Mouse (Mus musculus) limb, embryonic 10.5 days (tissue): ENCODE data around the gene Fbxl18. TPM values are rescaled to one million over a fixed set of nuclear protein-coding genes. Genes with fewer than 3 reads are reported as not detected.

Experiments
- DNase-seq: peaks from one replicate; pipeline ENCODE4 v3.0.0-alpha.2; 2017; ENCODE audit warnings: low spot score
- H3K27ac ChIP-seq: fragments of 300-500 bp; sonication (generic); 2 replicates; pipeline ENCODE4 v1.5.1; 2016; ENCODE audit warnings: mild to moderate bottlenecking
- H3K27me3 ChIP-seq: fragments of 300-500 bp; sonication (generic); 2 replicates; pipeline ENCODE4 v1.6.1; 2016; ENCODE audit warnings: low read depth, mild to moderate bottlenecking; ENCODE audit not compliant: poor library complexity, severe bottlenecking
- H3K36me3 ChIP-seq: fragments of 300-500 bp; sonication (generic); 2 replicates; pipeline ENCODE4 v1.6.1; 2016; ENCODE audit warnings: mild to moderate bottlenecking, moderate library complexity
- H3K4me1 ChIP-seq: fragments of 300-500 bp; sonication (generic); 2 replicates; pipeline ENCODE4 v1.6.1; 2016
- H3K4me3 ChIP-seq: fragments of 300-500 bp; sonication (generic); 2 replicates; pipeline ENCODE4 v1.5.1; 2016; ENCODE audit warnings: mild to moderate bottlenecking, moderate library complexity
- H3K9me3 ChIP-seq: fragments of 300-500 bp; sonication (generic); replicated peaks from 2 replicates; pipeline ENCODE4 v1.6.1; 2016; ENCODE audit warnings: mild to moderate bottlenecking
- WGBS: fragments of 180-500 bp; shearing (Covaris S2); methylation state at CpG from one replicate; pipeline ENCODE4 v1.1.7; 2016; 5-methylcytosine and 5-hydroxymethylcytosine counted together
- polyA plus RNA-seq: library from polyadenylated mRNA; unstranded; fragments of >200 nt; fragmentation: Nextera tagmentation; extraction: Ambion mirVana; gene quantifications from 2 replicates; pipeline ENCODE4 v1.2.1, GENCODE M21; 2016

Fbxl18 gene
- polyA plus RNA-seq, 1 experiment from 2014 or later = 20.9 TPM

DNA sequence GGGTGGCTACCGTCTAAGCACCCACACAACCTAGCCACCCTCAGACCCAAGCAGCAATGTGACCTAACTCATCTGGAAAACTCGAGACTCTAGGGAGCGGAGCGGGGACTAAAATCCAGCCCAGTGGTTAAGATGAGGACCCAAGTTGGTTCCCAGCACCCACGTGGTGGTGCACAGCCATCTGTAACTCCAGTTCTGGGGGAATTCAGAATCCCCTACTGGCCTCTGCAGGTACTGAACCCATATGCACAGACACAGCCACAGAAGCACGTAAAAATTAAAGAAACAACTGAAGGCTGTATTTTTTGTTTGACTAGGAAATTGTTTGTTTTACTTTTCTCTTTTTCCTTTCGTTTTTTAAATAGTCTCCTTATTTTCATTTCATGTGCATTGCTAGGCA lies 21.5 kb downstream of the Fbxl18 start:
- Histone ChIP-seq H3K27ac (no peak overlapping the region), H3K9me3 (no peaks in the 10 kb centered on the region), H3K27me3 (no peaks in the 10 kb centered on the region), H3K4me3 (no peak overlapping the region), H3K36me3 (peaks cover 88% of the 10 kb centered on the region), H3K4me1 (peaks cover 19% of the 10 kb centered on the region)
- WGBS = 93% methylated on average over 7 of the region's 7 CpGs
- no peak for DNase-seq

DNA sequence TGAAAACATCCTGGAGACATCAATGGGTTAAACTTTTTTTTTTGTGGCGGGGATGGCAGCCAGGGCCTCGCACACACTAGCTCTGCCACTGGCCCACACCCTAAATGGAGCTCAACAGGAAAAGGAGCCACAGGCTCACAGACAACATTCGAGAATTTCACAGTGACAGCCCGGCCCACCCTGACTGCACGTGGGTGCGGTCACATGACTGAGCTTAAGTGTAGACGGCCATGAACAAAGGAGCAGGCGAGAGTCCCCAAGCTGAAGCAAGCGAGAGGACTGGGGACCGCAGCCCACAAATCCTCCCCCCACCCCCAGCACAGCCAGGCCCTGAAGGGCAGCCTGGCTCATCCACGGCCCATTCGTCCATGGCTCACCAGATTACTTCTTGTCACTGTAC lies 23.5 kb downstream of the Fbxl18 start:
- no peak for DNase-seq
- peaks cover 16% of the 10 kb centered on the region for H3K4me1 ChIP-seq
- H3K36me3 ChIP-seq = peaks cover 88% of the 10 kb centered on the region
- H3K4me3 ChIP-seq = no peak overlapping the region
- no peak overlapping the region for H3K27ac ChIP-seq
- WGBS = 88% methylated on average over 12 of the region's 12 CpGs
- H3K27me3 ChIP-seq = no peaks in the 10 kb centered on the region
- no peaks in the 10 kb centered on the region for H3K9me3 ChIP-seq

DNA sequence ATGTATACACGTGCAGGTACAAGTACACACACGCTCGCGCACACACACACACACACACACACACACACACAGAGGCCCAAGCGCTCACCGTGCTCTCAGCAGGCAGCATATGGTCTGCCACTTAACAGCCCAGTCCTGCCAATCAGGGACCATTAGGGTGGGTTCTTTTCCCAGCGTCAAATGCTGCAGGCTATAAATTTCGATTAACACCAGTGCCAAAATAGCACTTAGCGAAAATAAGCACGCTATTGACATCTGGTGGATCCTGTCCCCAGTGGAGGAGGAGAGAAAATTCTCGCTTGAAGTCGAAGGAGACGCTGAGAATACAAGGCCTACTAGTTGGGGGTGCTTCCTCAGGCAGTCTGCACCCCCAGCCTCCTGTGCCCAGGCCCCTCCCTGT lies 25.8 kb downstream of the Fbxl18 start:
- 0 out of 2 replicates have a peak overlapping the region, but pooled peaks have one; percentile 12 for H3K27ac ChIP-seq
- peak; percentile 60 for DNase-seq
- H3K9me3 ChIP-seq = no peaks in the 10 kb centered on the region
- peaks cover 16% of the 10 kb centered on the region for H3K4me1 ChIP-seq
- H3K36me3 ChIP-seq = peaks cover 75% of the 10 kb centered on the region
- no peaks in the 10 kb centered on the region for H3K27me3 ChIP-seq
- H3K4me3 ChIP-seq = no peak overlapping the region
- 61% methylated on average over 13 of the region's 13 CpGs for WGBS

DNA sequence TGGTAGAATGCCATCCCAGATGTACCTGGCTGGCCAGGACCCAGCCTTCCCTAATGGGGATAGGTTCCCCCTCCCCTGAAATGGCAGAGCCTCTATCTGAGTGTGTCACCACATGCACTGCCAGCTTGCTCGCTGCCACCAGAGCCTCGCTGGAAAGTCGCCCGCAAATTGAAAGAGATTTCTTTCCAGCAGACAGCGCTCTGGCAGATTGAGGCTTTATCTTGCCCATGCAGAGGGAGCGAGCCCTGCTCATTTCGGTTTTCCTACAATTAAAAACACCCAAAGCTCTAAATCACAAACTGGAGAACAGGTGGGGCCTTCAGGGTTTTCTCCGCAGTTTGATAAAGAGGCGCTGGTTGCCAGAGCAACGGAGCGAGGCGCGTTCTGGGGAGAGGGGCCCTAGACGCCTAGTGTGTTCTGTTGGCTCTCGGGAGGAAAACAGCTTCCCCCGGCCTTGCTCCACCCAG lies 37.4 kb downstream of the Fbxl18 start:
- Histone ChIP-seq H3K4me1 (0 out of 2 replicates have a peak, but pooled peaks cover 5% of the 10 kb centered on the region), H3K9me3 (no peaks in the 10 kb centered on the region), H3K4me3 (no peak overlapping the region), H3K27me3 (no peaks in the 10 kb centered on the region), H3K27ac (no peak overlapping the region), H3K36me3 (no peaks in the 10 kb centered on the region)
- WGBS = 62% methylated on average over 16 of the region's 16 CpGs
- DNase-seq = no peak

DNA sequence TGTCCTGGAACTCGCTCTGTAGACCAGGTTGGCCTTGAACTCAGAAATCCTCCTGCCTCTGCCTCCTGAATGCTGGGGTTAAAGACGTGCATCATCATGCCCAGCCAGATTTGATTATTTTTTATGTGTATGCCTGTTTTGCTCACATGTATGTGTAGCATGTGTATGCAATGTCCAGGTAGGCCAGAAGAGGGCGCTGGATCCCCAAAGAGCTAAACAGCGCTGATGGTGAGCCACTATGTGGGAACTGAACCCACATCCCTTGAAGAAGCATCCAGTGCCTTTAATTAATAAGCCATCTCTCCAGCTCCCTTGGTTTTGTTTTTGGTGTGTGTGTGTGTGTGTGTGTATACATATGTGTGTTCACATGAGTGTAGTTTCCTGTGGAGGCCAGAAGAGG lies 38.8 kb downstream of the Fbxl18 start:
- Histone ChIP-seq H3K4me3 (no peak overlapping the region), H3K36me3 (no peaks in the 10 kb centered on the region), H3K4me1 (0 out of 2 replicates have a peak, but pooled peaks cover 10% of the 10 kb centered on the region), H3K9me3 (no peaks in the 10 kb centered on the region), H3K27ac (no peak overlapping the region), H3K27me3 (no peaks in the 10 kb centered on the region)
- no peak for DNase-seq
- 80% methylated on average over 4 of the region's 4 CpGs for WGBS

DNA sequence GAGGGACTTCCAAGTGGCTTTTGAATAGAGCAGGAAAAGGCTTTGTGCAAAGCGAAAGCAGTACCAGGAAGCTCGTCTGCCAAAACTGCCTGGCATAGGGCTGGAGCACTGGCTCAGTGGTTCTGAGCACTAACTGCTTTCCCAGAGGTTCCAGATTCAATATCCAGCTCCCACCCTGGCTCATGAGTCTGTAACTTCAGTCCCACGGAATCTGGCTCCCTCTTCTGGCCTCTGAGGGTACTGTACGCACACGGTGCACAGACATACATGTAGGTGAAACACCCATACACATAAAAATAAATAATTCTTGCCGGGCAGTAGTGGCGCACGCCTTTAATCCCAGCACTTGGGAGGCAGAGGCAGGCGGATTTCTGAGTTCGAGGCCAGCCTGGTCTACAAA lies 40.3 kb downstream of the Fbxl18 start:
- Histone ChIP-seq H3K36me3 (no peaks in the 10 kb centered on the region), H3K27me3 (no peaks in the 10 kb centered on the region), H3K27ac (no peak overlapping the region), H3K4me3 (no peak overlapping the region), H3K4me1 (0 out of 2 replicates have a peak, but pooled peaks cover 10% of the 10 kb centered on the region), H3K9me3 (no peaks in the 10 kb centered on the region)
- DNase-seq = peak; percentile 66
- WGBS = 76% methylated on average over 10 of the region's 10 CpGs

DNA sequence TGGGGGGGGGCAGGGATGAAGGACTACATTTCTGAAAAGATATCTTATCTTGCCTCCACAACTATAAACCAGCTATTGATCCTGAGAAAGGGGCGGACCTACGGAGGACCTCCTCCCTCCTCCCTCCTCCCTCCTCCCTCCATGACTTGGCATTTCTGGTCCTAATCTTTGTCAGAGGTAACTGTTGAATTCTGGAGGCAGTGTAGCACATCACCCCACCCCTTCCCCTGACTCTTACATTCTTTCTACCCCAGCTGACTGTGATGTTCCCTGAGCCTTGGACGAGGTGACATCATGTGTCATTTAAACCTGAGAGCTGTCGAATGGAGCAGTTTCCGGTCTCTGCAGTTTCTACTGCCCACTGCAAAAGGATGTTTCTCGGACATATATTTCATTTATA lies 41.6 kb downstream of the Fbxl18 start:
- no peak overlapping the region for H3K27ac ChIP-seq

DNA sequence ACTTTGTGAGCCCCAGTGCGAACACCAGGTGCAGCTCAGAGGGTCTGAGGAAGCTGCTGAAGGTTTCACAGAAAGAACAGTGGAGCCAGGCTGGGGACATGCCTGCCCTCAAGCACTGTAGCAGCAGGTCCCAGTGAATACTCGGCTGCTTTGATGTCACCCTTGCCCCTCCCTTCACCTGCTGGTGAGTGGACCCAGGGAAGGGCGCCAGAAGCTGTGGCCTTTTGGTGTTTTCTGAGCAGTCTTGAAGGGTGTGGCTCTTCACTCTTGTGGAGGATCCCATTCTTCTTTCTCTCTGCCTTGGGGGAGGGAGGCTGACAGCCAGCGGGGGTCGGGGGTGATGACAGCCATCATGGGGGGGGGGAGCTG lies 43.6 kb downstream of the Fbxl18 start:
- DNase-seq = no peak
- no peaks in the 10 kb centered on the region for H3K36me3 ChIP-seq
- no peaks in the 10 kb centered on the region for H3K27me3 ChIP-seq
- no peaks in the 10 kb centered on the region for H3K9me3 ChIP-seq
- no peak overlapping the region for H3K27ac ChIP-seq
- WGBS = 51% methylated on average over 5 of the region's 5 CpGs
- 0 out of 2 replicates have a peak, but pooled peaks cover 5% of the 10 kb centered on the region for H3K4me1 ChIP-seq
- H3K4me3 ChIP-seq = no peak overlapping the region

More for the DNA sequence above, 41.6 kb downstream of the Fbxl18 start:
- Histone ChIP-seq H3K27me3 (no peaks in the 10 kb centered on the region), H3K4me1 (0 out of 2 replicates have a peak, but pooled peaks cover 10% of the 10 kb centered on the region), H3K4me3 (no peak overlapping the region), H3K36me3 (no peaks in the 10 kb centered on the region), H3K9me3 (no peaks in the 10 kb centered on the region)
- WGBS = 81% methylated on average over 6 of the region's 6 CpGs
- DNase-seq = no peak

DNA sequence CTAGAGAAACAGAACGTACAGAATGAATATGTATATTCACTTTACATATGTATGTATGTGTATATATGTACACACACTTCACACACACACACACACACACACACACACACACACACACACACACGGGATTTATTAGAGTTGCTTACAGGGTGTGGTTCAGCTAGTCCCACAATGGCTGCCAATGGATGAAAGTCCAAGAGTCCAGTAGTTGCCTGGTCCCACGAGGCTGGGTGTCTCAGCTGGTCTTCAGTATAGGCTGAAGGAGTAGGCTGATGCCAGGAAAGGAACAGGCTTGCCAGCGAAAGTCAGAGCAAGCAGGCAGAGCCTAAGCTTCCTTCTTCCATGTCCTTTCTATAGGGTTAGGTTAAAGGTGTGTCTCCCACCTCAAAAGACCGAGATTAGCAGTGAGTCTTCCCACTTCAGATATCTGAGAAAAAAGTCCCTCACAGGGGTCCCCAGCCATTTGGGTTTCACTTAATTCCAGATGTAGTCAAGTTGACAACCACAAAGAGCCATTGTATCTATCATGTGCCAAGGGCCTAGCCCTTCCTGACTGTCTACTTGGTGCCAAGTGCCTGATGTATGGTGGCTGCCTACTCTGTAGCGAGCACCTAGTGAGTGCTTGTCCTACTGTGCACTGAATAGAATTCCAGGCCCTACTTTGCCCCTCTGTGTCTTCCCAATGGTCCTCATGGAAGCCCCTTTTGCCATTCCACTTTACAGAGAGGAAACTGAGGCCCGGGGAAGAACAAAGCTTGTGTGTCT lies 44.1 kb downstream of the Fbxl18 start:
- Histone ChIP-seq H3K36me3 (no peaks in the 10 kb centered on the region), H3K9me3 (no peaks in the 10 kb centered on the region), H3K4me1 (0 out of 2 replicates have a peak, but pooled peaks cover 5% of the 10 kb centered on the region), H3K27me3 (no peaks in the 10 kb centered on the region), H3K4me3 (no peak overlapping the region), H3K27ac (no peak overlapping the region)
- 83% methylated on average over 7 of the region's 7 CpGs for WGBS
- DNase-seq = no peak

DNA sequence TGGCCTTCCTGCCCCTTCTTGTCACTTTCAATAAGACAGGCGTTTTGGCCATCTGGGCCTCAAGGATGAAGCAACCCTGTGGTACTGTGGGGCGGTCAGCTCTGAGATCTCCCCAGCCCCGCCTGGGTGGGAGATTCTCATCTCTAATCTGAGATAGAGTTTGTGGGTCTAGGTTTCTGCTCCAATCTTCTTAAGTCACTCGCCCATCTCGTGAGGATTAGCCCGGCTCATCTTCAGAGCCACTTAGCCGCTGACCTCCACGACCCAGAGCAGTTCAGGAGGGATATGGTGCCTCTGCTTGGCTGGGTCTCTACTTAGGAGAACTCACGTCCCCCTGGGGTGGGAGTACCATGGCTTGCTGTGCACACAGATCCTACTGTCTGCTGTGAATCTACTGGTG lies 44.7 kb downstream of the Fbxl18 start:
- H3K4me1 ChIP-seq = 0 out of 2 replicates have a peak, but pooled peaks cover 5% of the 10 kb centered on the region
- WGBS = 77% methylated on average over 9 of the region's 9 CpGs
- no peaks in the 10 kb centered on the region for H3K36me3 ChIP-seq
- DNase-seq = no peak
- H3K4me3 ChIP-seq = no peak overlapping the region
- no peaks in the 10 kb centered on the region for H3K27me3 ChIP-seq
- no peak overlapping the region for H3K27ac ChIP-seq
- H3K9me3 ChIP-seq = no peaks in the 10 kb centered on the region

DNA sequence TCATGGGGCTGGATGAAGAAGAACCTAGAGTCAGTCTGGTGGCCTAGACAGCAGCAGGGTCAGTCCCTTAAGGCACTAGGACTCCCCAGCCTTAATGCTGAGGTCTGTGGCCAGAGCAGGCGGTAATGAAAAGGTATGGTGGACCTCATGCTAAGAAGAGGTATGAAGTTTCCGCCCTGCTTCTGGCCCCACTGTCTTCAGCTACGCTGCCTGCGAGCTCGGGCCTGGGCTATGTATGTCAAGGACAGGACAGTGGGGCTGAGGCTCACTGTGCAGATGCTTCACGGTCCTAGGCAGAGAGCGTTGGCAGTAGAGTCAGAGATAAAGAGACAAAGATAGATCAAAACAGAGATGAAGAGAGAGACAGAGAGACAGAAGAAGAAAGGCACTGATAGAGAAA lies 46.3 kb downstream of the Fbxl18 start:
- H3K36me3 ChIP-seq = no peaks in the 10 kb centered on the region
- H3K4me1 ChIP-seq = 0 out of 2 replicates have a peak, but pooled peaks cover 5% of the 10 kb centered on the region
- no peak overlapping the region for H3K4me3 ChIP-seq
- no peak overlapping the region for H3K27ac ChIP-seq
- no peaks in the 10 kb centered on the region for H3K27me3 ChIP-seq
- DNase-seq = no peak
- WGBS = 96% methylated on average over 7 of the region's 7 CpGs
- H3K9me3 ChIP-seq = no peaks in the 10 kb centered on the region

DNA sequence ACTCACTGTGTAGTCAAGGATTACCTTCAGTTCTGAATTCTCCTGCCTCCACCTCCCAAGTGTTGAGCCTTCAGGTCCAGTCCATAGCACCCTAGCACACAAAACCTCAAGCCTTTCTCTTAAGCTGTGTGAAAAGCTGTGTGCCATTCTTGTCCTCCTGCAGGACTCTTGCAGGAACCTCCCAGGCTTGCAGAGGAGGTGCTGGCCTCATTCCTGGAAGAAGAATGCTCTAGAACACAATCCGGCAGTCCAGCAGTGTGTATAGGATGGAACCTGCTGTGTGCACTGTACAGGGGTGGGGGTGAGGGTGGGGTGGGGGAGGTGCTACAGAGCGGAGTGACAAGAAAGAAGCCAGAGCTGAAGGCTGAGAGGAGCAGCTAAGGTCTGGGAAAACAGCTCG lies 47.1 kb downstream of the Fbxl18 start:
- 87% methylated on average over 3 of the region's 3 CpGs for WGBS
- no peak overlapping the region for H3K27ac ChIP-seq
- no peak for DNase-seq
- no peaks in the 10 kb centered on the region for H3K9me3 ChIP-seq
- 0 out of 2 replicates have a peak, but pooled peaks cover 5% of the 10 kb centered on the region for H3K4me1 ChIP-seq
- H3K36me3 ChIP-seq = no peaks in the 10 kb centered on the region
- no peak overlapping the region for H3K4me3 ChIP-seq
- no peaks in the 10 kb centered on the region for H3K27me3 ChIP-seq

DNA sequence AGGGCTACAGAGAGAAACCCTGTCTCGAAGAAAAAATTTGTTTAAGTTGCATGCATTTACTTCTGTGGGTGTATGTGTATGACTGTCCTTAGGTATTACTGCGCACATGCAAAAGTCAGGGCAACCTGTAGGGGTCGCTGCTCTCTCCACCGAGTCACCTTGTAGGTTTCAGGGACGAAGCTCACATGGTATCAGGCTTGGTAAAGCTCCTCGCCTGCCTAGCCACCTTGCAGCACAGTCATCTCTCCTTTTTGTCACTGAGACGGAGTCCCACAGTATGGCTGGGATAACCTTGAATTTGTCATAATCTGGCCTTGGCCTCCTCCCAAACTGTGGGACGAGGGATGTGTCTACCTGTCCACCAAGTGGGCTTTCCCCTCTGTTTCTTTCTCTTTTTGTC lies 50.8 kb downstream of the Fbxl18 start:
- Histone ChIP-seq H3K36me3 (no peaks in the 10 kb centered on the region), H3K4me1 (peaks cover 10% of the 10 kb centered on the region), H3K4me3 (no peak overlapping the region), H3K27me3 (no peaks in the 10 kb centered on the region), H3K9me3 (no peaks in the 10 kb centered on the region), H3K27ac (no peak overlapping the region)
- 59% methylated on average over 8 of the region's 8 CpGs for WGBS
- no peak for DNase-seq
